Mouse (Mus musculus) CD4-positive, CD25-positive, alpha-beta regulatory T cell (primary cell): Measurements from ENCODE around the gene Cox7a2l. TPM values are rescaled to one million over a fixed set of nuclear protein-coding genes. Genes with fewer than 3 reads are reported as not detected.

Experiments used
- polyA plus RNA-seq: library from polyadenylated mRNA; unstranded; fragments of 100-300 nt; shearing (Covaris generic); gene quantifications from one replicate; pipeline ENCODE4 v1.2.1, GENCODE M21; 2017

Gene Cox7a2l
- polyA plus RNA-seq: 227 TPM

DNA sequence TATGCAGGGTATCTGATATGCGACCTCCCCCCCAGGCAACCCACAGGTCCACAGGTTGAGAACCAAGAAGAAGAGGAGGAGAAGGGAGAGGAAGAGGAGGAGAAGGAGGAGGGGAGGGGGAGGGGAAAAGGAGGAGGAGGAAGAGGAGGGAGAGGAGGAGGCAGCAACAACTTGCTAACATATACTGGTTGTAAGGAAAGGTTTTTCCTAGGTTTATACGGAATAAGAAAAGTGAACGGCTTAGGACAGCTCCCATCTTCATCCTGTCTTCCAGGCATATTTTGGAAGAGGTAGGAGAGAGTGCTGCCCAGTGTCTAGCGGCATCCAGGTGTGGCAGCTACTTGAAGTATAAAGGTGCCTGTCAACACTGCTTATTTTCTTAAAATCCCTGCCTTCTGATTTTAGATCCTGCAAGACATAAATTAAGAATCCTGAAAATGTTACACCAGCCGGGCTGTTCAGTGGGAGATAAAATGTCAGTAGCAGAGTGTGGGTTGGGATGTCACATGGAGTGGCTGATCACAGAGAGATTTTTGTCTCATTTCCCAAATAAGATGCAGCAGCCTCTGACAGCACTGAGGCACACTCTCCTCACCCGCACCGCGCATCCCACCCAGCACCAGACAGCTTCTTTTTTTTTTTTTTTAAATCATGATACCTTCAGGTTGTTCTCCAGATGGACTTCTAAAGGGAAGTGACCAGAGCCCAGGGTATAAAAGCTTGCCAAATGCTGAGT, at the start of gene Cox7a2l:
Gene Cox7a2l (minus strand): TSS at position 51 of the 736 bp plus-strand sequence.

Other genes with a start within 250 kb of the Cox7a2l start
- 57.8 TPM for gene Eml4, start 166.4 kb downstream of the Cox7a2l start, polyA plus RNA-seq
- 0.08 TPM for gene Kcng3, start 114.6 kb upstream of the Cox7a2l start, polyA plus RNA-seq
- gene Mta3, start 188.8 kb upstream of the Cox7a2l start, polyA plus RNA-seq: 90.4 TPM